Mouse (Mus musculus) left cerebral cortex, postnatal 10 days (tissue): ENCODE results near the gene Urgcp. TPM values are rescaled to one million over a fixed set of nuclear protein-coding genes. Genes with fewer than 3 reads are reported as not detected.
A peak's percentile ranks its signal among the peaks of the same experiment; 100 is the strongest.

Experiments used
- DNase-seq, 2 experiments: peaks; one replicate each; pipeline ENCODE4 v3.0.0; 2021 to 2022; ENCODE audit warnings: low spot score in 2 of 2, mixed read lengths in 1 of 2; ENCODE audit errors: extremely low spot score in 1 of 2
- intact Hi-C: fragments of 180-260 bp; cut with DNase I; formaldehyde crosslinking; loops from one replicate; pipeline ENCODE4 v1.15.1; 2025
- total RNA-seq, 2 experiments: library from RNA; stranded (reverse); gene quantifications; 2 replicates each; pipeline ENCODE4 v1.2.3; 2021

Gene Urgcp
- total RNA-seq, 2 experiments from 2014 or later = 49.2 to 55.0 TPM

- intact Hi-C loops = no loop called here
- DNase-seq = peak; percentile 92 to 97
Observed at GRCm38 (mm10) chr11:5788056-5789014, 26.2 kb upstream of the Urgcp start, which contains the start of gene Dbnl. TSS of gene Dbnl (plus strand) at chr11:5788488.

DNA sequence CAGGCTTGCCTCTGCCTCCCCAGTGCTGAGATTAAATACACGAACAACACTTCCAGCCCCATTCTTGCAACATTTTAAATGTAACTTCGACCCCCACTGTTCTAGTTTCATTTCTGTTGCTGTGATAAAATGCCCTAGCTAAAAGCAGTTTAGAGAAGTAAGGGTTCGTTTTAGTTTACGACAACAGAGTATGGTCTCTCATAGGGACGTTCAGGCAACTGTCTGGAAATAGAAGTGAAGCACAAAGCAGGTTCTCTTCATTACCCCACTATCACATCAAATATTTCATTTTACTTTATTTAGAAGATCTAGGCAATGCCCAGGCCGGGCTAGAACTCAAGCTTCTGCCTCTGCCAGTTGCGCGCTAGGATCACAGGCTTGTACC is 25.5 kb upstream of the Urgcp start:
- no peak for DNase-seq
- intact Hi-C loops = no loop called here

- intact Hi-C loops = no loop called here
- no peak for DNase-seq
Observed at GRCm38 (mm10) chr11:5785732-5786131, 23.6 kb upstream of the Urgcp start.

DNA sequence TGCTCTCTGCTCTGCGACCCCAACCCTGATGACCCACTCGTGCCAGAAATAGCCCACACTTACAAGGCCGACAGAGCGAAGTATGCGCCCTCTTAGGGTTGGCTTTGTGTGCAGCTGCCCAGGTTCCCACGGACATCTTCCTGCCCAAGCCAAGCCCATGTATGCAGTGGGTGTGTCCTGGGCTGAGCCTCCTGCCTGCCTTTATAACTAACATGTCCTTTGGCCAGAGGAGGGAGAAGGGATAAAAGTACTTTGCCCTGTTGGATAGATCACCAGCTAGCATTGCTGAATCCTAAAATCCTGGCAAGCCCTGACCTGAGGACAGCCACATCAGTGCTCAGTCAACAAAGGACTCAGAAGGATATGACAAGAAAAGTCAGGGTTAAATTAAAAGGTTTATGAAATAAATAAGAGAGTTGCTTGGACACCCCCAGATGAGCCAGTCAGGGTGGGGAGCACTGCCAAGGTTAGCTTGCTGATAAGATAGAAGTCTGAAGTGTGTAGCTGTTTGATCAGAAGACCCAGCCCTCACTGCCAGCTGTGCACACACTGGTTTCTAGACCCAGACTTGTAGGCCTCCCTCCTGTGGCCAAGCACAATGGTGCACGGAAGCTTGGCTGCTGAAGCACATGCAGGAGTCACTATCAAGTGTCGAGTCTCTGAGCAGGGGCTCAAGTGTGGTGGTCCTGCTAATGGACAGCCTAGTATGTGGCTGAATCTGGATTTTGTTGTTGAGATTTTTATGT is 20.2 kb upstream of the Urgcp start:
- intact Hi-C loops = no loop called here

GRCm38 (mm10) chr11:5780035-5780499 is 17.9 kb upstream of the Urgcp start:
- no peak for DNase-seq
- intact Hi-C loops = no loop called here

More for the DNA sequence above, 20.2 kb upstream of the Urgcp start:
- no peak for DNase-seq

DNA sequence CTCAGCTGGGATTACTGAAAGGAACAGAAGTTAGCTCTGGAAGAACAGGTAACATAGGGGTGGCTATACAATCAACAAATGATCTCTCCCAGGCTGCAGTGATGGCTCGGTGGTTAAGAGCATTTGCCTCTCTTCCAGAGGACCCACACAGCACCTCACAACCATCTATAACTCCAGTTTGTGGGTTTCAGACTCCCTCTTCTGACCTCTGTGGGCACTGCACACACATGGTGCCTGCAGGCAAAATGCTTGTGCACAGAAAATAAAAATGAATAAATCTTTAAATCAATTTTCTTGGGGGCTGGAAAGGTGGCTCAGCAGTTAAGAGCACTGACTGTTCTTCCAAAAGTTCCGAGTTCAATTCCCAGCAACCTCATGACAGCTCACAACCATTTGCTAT is 16.3 kb upstream of the Urgcp start:
- DNase-seq = no peak
- intact Hi-C loops = no loop called here

- intact Hi-C loops = no loop called here
- DNase-seq = no peak
Observed at GRCm38 (mm10) chr11:5766019-5766418, 3.8 kb upstream of the Urgcp start.

DNA sequence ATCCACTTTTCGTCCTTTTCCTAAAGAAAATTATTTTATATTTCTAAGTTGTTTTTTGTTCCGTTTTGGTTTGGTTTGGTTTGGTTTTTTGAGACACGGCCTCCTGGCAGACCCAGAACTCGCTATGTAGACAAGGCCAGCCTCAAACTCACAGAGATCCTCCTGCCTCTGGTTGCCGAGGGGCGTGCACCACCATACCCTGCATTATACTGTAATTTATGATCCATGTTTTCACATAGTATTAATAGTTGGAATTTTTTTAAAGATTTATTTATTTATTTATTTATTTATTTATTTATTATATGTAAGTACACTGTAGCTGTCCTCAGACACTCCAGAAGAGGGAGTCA is 432 bp upstream of the Urgcp start:
- DNase-seq = no peak
- intact Hi-C loops = no loop called here

DNA sequence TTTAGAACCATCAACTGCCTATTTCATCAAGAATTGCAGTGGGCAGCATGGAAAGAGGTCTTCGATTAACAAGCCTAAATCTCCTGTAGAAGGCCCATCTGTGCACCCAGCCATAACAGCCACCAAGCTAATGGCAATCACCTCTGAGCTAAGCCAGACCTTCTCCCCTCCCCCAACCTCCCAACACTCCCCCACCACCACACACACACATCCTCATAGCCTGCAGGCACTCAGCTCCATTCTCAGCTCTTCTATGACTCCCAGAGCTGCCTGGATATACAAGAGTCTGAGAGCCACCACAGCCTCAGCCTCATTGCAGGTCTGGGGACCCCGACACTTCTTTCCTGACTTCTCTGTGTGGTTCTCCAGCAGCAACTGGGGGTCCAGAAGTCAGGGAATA is 8.4 kb downstream of the Urgcp start:
- intact Hi-C loops = no loop called here
- no peak for DNase-seq

DNA sequence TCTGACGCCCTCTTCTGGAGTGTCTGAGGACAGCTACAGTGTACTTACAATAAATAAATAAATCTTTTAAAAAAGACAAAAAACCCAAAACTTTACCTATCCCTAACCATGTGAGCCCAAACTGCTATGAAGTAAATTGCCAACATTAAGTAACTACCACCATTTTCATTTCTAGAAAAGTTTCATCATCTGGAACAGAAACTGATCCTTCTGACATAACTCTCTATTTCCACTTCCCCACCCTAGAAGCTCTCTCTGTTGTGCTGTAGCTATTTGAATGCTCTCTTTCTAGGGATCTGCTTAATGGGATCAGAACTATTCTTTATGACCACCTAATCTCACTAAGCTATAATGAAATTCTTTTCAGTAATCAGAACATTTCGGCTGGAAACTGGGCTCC is 17.2 kb downstream of the Urgcp start:
- intact Hi-C loops = no loop called here
- no peak for DNase-seq

GRCm38 (mm10) chr11:5742106-5742505 is 20.1 kb downstream of the Urgcp start:
- intact Hi-C loops = no loop called here
- no peak for DNase-seq

DNA sequence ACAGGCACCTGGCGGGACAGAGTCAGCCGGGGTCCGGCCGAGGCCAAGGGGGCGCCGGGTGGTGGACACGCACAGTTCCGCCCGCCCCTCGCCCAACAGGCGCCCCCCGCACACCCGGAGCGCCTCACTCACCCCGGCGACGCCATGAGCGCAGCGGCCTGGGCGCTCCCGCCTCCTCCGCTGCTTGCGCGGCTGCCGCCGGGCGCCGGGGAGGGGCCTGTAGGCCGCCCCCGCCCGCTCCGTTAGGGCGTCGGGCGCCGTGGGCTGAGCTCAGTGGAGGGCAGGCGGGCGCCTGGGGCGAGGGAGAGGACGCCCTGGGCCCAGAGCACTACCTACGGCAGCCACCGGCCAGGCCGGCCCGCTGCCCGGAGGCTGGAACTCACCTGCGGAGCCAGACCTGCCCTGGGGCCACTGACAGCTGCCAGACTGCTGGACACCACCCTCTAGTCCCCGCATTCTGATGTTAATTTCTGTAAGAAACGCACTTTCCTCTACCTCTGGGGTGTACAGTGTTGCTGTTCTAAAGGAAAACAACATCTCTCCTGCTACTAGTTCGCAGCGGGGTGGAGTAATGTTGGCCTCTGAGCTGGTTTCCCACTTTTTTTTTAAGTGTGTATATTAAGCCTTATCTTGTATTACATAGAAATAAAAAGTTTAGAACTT is 21.1 kb downstream of the Urgcp start:
- DNase-seq = peak; percentile 20 to 87
- intact Hi-C loops = no loop called here

DNA sequence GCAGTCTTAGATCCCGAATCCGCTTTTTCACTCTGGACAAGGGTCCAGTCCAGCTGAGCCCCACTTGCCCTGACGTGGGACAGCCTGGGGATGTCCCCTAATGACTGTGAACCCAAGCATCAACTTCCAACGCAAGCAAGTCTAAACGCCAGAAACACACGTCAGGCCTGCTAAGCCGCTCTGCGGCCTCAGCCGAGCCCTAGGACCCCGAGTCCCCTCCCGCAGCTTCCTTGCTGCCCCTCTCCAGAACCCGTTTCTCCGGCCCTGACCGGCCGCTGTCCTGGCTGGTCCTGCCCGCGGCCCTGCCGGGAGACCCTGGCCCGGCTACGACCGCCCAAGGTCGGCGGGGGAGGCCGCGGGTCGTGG is 21.6 kb downstream of the Urgcp start:
- no peak for DNase-seq
- intact Hi-C loops = no loop called here

GRCm38 (mm10) chr11:5739846-5740245 is 22.3 kb downstream of the Urgcp start:
- intact Hi-C loops = no loop called here
- DNase-seq = no peak

GRCm38 (mm10) chr11:5738888-5739632 is 23.1 kb downstream of the Urgcp start:
- no peak for DNase-seq
- intact Hi-C loops = no loop called here

GRCm38 (mm10) chr11:5737137-5737536 is 25.0 kb downstream of the Urgcp start:
- intact Hi-C loops = no loop called here
- DNase-seq = no peak

DNA sequence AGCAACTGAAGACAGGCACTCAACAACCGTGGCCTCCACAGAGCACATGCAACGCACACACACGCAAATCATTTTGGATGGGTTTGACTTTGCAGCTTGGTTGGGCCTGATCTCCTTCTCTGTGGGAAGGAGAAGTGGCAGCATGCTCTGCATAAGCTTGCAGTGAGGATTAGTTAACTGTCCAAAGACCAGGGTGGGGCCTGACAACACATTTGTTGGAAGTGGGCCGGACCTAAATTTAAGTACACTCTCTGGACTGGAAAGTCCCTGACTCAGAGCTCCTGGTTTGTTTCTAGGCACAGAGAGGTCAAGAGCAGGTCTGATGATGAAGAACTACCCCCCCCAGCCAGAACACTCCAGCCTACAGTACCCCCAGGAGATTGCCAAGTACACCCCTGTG is 27.9 kb downstream of the Urgcp start:
- intact Hi-C loops = no loop called here
- DNase-seq = no peak

GRCm38 (mm10) chr11:5732401-5732800 is 29.8 kb downstream of the Urgcp start:
- DNase-seq = no peak
- intact Hi-C loops = no loop called here

- no peak for DNase-seq
- intact Hi-C loops = no loop called here
Observed at GRCm38 (mm10) chr11:5729582-5729981, 32.6 kb downstream of the Urgcp start.
